Mouse (Mus musculus): Measurements from ENCODE around the gene 2300009A05Rik.

Gene 2300009A05Rik

DNA sequence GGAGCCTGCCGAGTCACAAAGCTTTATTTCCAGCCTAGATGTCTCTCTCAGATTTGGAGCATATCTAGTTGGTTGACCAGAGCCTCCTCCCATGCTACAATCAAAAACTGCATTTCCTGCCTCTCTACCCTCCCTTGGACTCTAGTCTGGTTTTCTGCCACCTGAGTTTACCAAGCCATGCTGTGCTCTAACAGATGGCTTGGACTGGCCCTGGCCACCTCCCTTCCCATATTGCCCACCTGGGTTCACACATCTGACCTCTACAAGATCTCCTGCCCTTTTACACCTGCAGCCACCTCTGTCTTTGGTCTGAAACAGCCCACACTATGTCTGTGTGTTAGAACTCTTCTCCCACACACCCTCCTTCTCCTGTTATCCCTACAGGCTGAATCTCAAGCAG is 50.9 kb downstream of the 2300009A05Rik start:
- no peak for DNase-seq (ENCODE audit: low spot score in 2 of 2)

DNA sequence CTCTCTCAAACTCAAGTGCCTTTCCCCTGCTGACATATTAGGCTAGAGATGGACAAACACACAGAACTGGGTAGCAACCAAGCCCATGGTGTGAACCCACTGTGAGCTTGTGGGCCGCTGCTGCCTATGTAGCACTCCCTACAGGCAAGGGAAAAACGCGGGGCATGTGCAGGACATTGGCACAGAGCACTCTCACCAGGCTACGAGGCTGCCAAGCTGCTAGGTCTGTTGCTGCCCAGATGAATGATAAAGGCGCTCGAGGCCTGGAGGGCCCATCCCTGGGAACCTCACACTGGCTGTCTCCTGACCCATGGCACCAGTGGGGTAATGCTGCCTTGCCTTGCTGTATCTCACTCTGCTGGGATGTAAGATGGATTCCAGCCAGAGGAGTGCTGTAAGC is 53.0 kb downstream of the 2300009A05Rik start:
- no peak for DNase-seq (ENCODE audit: low spot score in 2 of 2)

Data from natural killer cell, adult 2 months (primary cell).